Comparison of ENCODE assay signal across 24 mouse cellular contexts in the genomic region with DNA sequence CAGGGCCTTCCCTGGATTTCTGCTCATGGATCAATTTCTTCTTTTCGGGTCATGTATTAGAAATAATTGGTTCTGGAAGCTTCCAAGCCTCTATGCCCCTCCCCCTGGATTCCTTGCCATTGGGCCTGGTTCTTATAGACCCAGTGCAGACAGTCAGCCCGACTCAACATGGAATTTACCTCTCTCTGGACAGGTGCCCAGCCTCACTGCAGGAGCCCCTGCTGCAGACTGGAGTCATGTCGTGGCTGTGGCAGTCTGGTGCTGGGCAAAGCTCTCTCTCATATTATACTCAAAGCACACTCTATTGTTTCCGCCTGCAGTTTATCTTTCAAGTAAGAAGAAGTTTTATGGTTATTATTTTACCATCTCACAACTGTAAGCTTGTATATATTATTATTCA.
A peak's percentile ranks its signal among the peaks of the same experiment; 100 is the strongest.
DNase-seq lines count a peak whose midpoint lies in the region; ATAC-seq and TF ChIP-seq lines count a peak whose summit lies in the region.
"Had no signal": no experiment of that assay in that cellular context is flagged by ENCODE, and none has a peak within 500 bp of the region (broad histone marks: within the 10 kb centered on the region; RNA-seq: fewer than 3 reads in every experiment).

No protein-coding gene starts in this region.

- no peak for TF ChIP-seq CTCF in cerebellum, adult 2 months (IDR thresholded peaks at IDR 0.05; ENCODE audit: borderline replicate concordance, insufficient read depth, low read depth, low read length)

- DNase-seq in cerebellum, adult 11-12 months = peak; percentile 4
- peak; percentile 32 to 48 for DNase-seq in cerebellum, adult 2 months
- DNase-seq in cerebellum, adult 8-10 months = no peak
- DNase-seq in cerebellum, postnatal 14 days = peak; percentile 72 to 78
- DNase-seq in cerebellum, adult 9-10 months = no peak
- DNase-seq in cerebellum, postnatal 25 days = peak; percentile 62 to 78
- no peak for DNase-seq in forebrain, embryonic 14.5 days (ENCODE audit: low spot score)
- DNase-seq: adrenal gland, adult 8-10 months; adrenal gland, postnatal 14 days; B cell, adult 2 months; embryo, embryonic 11 days; forebrain, postnatal 0 days had no signal

- H3K4me3 ChIP-seq in cerebellum, adult 2 months (replicated peaks; ENCODE audit: insufficient read depth, low read depth, low read length) = no peak overlapping the region
- H3K4me3 ChIP-seq in forebrain, embryonic 14.5 days (ENCODE audit: low read depth, low read length) = no peak overlapping the region
- H3K4me3 ChIP-seq: embryonic facial prominence, embryonic 13.5 days; embryonic facial prominence, embryonic 15.5 days; erythroblast, embryonic 14.5 days; forebrain, embryonic 10.5 days; forebrain, embryonic 12.5 days; forebrain, embryonic 15.5 days had no signal

- no peaks in the 10 kb centered on the region for H3K36me3 ChIP-seq in forebrain, embryonic 14.5 days (ENCODE audit: control insufficient read depth, insufficient read depth, low read length)
- H3K36me3 ChIP-seq: embryonic facial prominence, embryonic 13.5 days; embryonic facial prominence, embryonic 15.5 days; forebrain, embryonic 10.5 days; forebrain, embryonic 12.5 days; forebrain, embryonic 15.5 days; G1E had no signal

- ATAC-seq in cerebellum, adult (ENCODE audit: insufficient number of reproducible peaks, low FRiP score, low TSS enrichment) = no peak
- no peak for ATAC-seq in forebrain, embryonic 14.5 days
- ATAC-seq: activated CD4-positive, CD25-positive, alpha-beta regulatory T cell, adult 4 months; CD4-positive, CD25-positive, alpha-beta regulatory T cell, adult 4 months; forebrain, embryonic 15.5 days; forebrain, postnatal 0 days; Patski had no signal

- no peaks in the 10 kb centered on the region; the same call in 1 of the 2 replicates for H3K27me3 ChIP-seq in cerebellum, adult 2 months (ENCODE audit: control insufficient read depth, insufficient read depth, low read length)
- peaks cover 8% of the 10 kb centered on the region for H3K27me3 ChIP-seq in forebrain, embryonic 14.5 days (replicated peaks; ENCODE audit: control insufficient read depth, insufficient read depth, low read length)
- H3K27me3 ChIP-seq: CH12.LX; forebrain, embryonic 15.5 days had no signal

- TF ChIP-seq POLR2A in cerebellum, adult 2 months (IDR thresholded peaks at IDR 0.05; ENCODE audit: borderline replicate concordance, insufficient read depth, low read length) = no peak

- no peak overlapping the region for H3K9ac ChIP-seq in forebrain, embryonic 14.5 days (ENCODE audit: low read length)
- H3K9ac ChIP-seq: embryonic facial prominence, embryonic 13.5 days; embryonic facial prominence, embryonic 15.5 days; forebrain, embryonic 12.5 days; forebrain, embryonic 15.5 days; forebrain, postnatal 0 days had no signal

- WGBS in cerebellum, adult 2 months = 42% methylated on average over 4 of the region's 4 CpGs
- WGBS in forebrain, embryonic 14.5 days = 67% methylated on average over 4 of the region's 4 CpGs

- peaks cover 3% of the 10 kb centered on the region; the same call in 1 of the 2 replicates for H3K4me1 ChIP-seq in cerebellum, adult 2 months (ENCODE audit: control insufficient read depth, insufficient read depth, low read length)
- peaks cover 24% of the 10 kb centered on the region for H3K4me1 ChIP-seq in forebrain, embryonic 14.5 days (ENCODE audit: control insufficient read depth, insufficient read depth, low read length)
- H3K4me1 ChIP-seq: embryonic facial prominence, embryonic 15.5 days had no signal

- H3K4me2 ChIP-seq in forebrain, embryonic 14.5 days (ENCODE audit: low read length) = no peak overlapping the region
- H3K4me2 ChIP-seq: embryonic facial prominence, embryonic 13.5 days; embryonic facial prominence, embryonic 15.5 days; forebrain, embryonic 12.5 days; forebrain, embryonic 15.5 days had no signal

- no peak overlapping the region for H3K27ac ChIP-seq in cerebellum, adult 2 months (ENCODE audit: insufficient read depth, low read length)
- H3K27ac ChIP-seq in forebrain, embryonic 14.5 days (ENCODE audit: low read depth, low read length) = no peak overlapping the region
- H3K27ac ChIP-seq: embryonic facial prominence, embryonic 13.5 days; embryonic facial prominence, embryonic 15.5 days; forebrain, embryonic 10.5 days; forebrain, embryonic 12.5 days; forebrain, embryonic 15.5 days had no signal

- H3K9me3 ChIP-seq in forebrain, embryonic 14.5 days (replicated peaks; ENCODE audit: control insufficient read depth, low read length) = no peaks in the 10 kb centered on the region
- H3K9me3 ChIP-seq: embryonic facial prominence, embryonic 13.5 days; embryonic facial prominence, embryonic 15.5 days; forebrain, embryonic 10.5 days; forebrain, embryonic 12.5 days; forebrain, embryonic 15.5 days had no signal

Comparison
In these comparisons a context has a peak if more than half of its experiments do, and no peak if none do; other contexts are left out.
1. DNase-seq: peak in cerebellum, adult 11-12 months (single experiment), cerebellum, adult 2 months (2 of 2), cerebellum, postnatal 14 days (2 of 2) and cerebellum, postnatal 25 days (2 of 2); none in cerebellum, adult 8-10 months (single experiment), cerebellum, adult 9-10 months (single experiment) and forebrain, embryonic 14.5 days (single experiment).